Mouse (Mus musculus) 3T3-L1 (cell line): ENCODE results near the gene Dnal4.

Experiments
- DNase-seq: peaks from one replicate; pipeline ENCODE4 v3.0.0-alpha.2; 2015; ENCODE audit warnings: low read depth, low spot score

The Dnal4 gene

GRCm38 (mm10) chr15:79763601-79764246 is 13.9 kb downstream of the Dnal4 start:
- DNase-seq = peak; percentile 56

DNA sequence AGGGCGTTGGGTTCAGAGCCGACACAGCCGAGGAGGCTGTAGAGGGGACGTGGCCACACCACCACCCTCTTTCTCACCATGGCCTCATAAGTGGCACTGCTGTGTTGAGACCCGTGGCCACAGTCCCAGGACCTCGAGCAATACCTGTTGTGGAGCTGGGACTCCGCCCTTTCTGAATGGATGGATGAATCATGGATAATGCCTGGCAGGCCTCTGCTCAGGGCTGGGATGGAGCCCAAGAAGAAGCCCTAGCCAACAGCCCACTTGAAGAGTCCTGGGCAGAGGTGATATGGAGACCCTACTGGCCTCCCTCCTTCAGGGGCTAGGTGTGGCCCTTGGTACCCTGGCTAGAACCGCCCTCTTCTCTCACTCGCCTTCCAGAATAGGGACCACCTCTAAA is 14.6 kb downstream of the Dnal4 start:
- DNase-seq = peak; percentile 28

DNA sequence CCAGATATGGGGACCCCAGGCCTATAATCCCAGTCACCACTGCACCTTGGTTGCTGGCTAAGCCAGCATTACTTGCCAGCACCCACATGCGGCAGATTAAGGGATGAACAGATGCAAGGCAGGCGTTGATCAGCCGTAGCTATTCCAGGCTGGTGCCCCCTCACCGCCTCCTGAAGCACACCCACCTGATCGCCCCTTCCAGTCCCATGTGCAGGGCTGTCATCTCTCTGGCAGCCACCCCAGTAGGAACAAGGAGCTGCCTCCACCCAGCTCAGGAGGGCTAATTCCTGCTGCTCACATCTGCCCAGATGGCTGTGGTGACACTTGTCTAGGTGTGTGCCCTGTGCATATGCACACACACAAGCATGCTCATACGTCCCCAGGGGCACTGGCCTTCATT is 16.7 kb downstream of the Dnal4 start:
- no peak for DNase-seq

GRCm38 (mm10) chr15:79757118-79757517 is 20.5 kb downstream of the Dnal4 start:
- DNase-seq = no peak

GRCm38 (mm10) chr15:79755977-79756625 is 21.5 kb downstream of the Dnal4 start:
- no peak for DNase-seq

GRCm38 (mm10) chr15:79755176-79755575 is 22.5 kb downstream of the Dnal4 start:
- no peak for DNase-seq

- no peak for DNase-seq
Measured at GRCm38 (mm10) chr15:79753873-79754272, 23.8 kb downstream of the Dnal4 start.

GRCm38 (mm10) chr15:79753420-79753752 is 24.3 kb downstream of the Dnal4 start:
- no peak for DNase-seq

DNA sequence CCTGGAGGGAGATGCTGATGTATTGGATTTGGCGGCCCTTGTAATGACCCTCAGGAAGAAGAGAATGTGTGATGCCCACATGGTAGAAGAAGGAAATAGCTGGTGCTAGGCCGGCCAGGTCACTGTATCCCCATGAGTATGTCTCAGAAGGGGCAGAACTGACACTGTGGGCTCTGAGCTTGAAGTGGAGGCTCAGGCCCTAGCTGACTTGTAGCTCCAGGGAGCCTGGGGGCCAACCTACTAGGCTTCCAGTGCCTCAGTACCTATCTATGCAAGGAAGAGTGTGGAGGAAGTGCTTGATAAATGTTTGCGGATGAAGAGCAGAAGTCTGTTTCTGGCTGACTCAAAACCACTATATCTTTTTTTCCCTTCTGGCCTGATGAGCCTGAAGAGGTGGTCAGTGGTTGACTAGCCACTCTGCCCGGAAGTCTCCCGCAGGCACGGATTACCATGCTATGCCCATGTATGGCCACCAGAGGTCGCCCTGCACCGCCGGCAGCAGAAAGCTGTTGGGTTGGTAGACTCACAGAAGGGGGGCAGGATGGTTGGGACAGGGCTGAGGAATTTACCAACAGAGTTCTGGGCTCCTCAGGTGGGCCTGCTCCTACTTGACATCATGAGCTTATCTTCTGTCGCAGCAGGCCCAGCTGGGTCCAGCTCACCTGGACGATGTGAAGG is 24.8 kb downstream of the Dnal4 start:
- peak; percentile 83 for DNase-seq

DNA sequence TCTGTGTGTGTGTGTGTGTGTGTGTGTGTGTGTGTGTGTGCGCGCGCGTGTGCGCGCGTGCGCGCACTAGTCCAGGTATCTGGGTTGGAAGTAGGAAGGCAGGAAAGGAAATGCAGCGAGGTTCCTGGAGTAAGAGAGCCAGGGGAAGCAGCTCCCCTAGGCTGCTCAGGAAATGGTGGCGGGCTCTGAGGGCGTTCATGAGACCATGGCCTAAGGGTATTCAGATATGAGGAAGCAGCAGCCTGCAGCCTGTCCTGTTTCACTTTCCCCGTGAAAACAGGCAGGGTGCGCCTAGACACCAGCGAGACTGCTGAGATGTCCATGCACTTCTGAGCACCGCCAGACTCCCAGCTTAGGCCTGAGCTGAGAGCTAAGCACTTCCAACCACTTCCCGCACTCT is 25.9 kb downstream of the Dnal4 start:
- no peak for DNase-seq

DNA sequence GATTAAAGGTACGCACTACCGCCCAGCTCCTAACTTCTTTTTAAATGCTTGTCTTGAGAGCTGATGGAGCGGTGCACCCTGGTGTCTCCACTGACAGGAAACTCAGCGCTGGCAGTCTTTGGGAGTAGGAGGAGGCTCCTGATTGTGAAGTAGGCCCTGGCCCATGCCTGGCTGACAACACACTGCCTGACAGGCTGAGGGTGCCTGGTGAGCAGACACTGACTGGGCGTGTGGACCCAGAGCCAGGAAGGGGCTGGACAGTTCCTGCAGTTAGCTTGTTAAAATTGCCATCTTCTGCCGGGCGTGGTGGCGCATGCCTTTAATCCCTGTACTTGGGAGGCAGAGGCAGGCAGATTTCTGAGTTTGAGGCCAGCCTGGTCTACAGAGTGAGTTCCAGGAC is 27.4 kb downstream of the Dnal4 start:
- DNase-seq = no peak

- DNase-seq = no peak
Measured at GRCm38 (mm10) chr15:79749162-79749561, 28.5 kb downstream of the Dnal4 start.

DNA sequence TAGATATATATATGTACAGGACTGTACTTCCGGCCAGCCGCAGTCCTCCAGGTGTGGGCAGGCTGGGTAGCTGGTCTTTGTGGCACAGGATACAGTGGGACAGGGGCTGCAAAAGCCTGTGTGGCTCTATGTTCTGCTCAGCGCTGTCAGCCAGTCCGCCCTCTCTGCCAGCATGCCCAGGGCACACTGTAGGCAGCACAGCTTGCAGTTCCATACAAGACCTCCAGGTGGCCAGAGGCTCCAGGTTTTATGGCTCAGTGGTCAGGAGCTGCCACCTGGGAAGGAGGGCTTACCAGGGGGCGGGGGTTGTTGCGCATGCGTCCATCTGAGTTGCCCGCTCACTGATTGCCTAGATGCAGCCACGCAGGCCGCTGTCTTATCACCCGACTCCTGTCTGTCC is 29.7 kb downstream of the Dnal4 start:
- DNase-seq = peak; percentile 42

GRCm38 (mm10) chr15:79745883-79746282 is 31.8 kb downstream of the Dnal4 start:
- no peak for DNase-seq

DNA sequence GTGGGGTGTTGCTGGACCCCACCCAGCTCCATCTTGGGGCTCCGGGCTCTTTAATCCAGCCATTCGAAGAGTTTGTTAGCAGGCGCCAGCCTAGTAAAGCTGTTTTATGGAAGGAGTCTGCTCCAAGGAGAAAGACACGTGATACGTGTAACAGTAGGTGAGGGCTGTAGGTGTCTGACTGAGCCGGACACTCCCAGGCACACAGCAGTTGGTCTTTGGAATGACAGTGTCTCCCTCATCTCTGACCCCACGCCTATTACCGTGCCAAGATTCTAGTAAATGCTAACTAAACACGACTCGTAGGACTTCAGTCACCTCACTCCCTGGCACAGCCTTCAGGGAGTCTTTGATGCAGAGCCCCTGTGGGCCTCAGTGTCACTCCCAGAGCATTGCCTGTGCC is 32.3 kb downstream of the Dnal4 start:
- no peak for DNase-seq

DNA sequence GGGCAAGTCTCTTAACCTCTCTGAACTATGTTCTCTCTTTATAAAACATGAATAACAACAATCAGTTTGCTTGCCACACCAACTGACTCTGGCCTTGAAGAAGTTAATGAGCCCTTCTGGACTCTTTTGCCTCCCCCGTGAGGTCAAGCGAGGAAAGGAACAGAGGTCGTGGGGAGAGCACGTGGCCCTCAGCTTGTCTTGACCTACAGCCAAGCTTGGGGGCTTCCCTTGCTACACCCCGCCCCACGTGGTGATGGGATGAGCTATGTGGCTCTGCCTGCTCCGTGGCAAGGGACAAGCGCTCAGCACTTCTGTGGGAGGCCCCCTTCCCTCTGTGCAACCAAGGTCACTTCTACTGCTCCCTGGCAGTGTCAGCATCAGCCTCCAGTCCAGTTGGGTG is 32.9 kb downstream of the Dnal4 start:
- no peak for DNase-seq

- no peak for DNase-seq
Measured at GRCm38 (mm10) chr15:79744001-79744400, 33.6 kb downstream of the Dnal4 start.

GRCm38 (mm10) chr15:79742706-79743023 is 35.0 kb downstream of the Dnal4 start:
- no peak for DNase-seq

- peak; percentile 83 for DNase-seq
Measured at GRCm38 (mm10) chr15:79741921-79742705, 35.5 kb downstream of the Dnal4 start, which contains the start of gene Sun2. Sun2 (minus strand) TSS chr15:79742536.

DNA sequence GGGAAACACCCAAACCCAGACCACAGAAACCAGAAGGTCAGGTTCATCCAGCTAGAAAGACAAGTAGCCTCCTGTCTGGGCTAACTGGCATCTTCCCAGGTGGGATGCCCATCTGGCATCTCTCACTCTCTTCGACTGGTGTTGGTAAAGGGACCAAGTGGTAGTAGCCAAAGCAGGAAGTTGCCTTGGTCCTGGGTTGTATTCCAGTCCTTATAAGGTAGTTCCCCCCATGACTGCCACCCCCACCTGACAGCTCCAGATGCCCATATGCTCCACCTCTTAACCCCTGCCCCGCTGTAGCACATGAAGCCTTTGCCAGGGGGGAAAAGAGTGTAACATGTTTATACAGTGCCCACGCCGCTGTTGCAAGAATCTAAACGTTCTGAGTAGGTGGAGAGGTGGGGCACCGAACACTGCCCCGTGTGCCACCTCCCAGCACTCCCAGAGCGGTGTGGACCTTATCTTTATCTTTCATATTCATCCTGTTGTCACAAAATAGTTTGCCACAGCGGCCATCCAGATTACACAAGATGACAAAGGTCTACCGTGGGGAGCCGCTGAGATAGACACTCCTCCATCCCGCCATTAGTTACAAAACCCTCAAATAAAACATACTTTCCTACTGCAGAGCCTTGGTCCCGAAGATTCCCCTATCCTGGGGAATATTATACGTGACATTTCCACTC is 36.3 kb downstream of the Dnal4 start:
- DNase-seq = peak; percentile 82

- peak; percentile 26 for DNase-seq
Measured at GRCm38 (mm10) chr15:79740739-79741138, 36.9 kb downstream of the Dnal4 start.

DNA sequence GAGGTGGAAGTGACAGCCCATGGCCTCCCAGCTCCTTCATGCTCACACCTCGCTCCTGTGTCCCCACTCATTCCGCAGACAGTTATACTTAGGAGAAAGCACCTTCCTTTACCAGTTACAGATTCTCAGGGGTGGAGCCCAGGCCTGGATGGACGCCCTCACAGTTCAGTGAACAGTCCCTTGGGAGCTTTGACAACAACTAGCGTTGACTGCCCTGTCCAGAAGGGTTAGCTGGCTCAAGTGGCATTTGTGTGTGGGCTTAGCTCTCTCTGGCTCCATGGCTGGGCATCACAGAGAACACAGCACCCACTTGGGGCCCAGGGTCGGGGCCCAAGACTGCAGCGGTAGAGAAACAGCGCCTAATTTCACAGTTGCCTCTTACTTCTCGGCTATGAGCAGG is 43.3 kb downstream of the Dnal4 start:
- DNase-seq = no peak
